Mouse (Mus musculus) heart, adult 11 months (tissue): ENCODE measurements around the gene Abhd2.
"Not testable (repeated sequence)": the region's sequence is repeated elsewhere in the genome, so short reads cannot be mapped to it uniquely, and the experiment has no call there.

Source experiments
- DNase-seq: peaks from one replicate; pipeline ENCODE4 v3.0.0; 2022

The Abhd2 gene

DNA sequence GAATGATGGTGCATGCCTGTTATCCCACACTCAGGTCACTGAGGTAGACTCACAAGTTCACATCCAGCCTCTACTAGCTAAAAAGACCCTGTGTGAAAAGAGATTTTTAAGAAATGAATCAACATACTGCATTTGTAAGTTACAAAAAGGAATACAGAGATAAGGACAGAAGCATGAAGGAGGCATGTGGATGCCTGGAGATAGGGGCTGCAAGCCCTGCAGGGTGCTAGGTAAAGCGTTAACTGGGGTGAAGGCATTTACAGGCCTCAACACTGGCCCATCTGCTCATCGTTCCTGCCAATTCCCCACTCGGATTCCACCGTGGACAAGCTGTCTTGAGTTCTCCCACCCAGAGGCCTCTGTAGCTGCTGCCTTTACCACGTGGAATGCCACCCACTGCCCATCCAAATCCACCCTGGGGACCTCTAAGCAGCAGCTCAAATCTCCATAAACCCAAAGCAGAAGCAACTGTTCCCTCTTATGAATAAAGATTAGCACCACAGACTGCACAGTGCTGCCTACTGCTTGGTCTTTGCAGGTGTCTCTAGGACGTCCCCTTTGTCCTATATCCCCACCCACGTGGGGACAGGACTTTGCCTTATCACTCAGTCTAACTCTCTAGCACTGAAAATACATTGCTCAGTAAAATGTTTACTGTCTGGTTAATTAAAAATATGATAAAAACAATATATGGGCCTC, 5.2 kb upstream of the Abhd2 start:
- no peak for DNase-seq

DNA sequence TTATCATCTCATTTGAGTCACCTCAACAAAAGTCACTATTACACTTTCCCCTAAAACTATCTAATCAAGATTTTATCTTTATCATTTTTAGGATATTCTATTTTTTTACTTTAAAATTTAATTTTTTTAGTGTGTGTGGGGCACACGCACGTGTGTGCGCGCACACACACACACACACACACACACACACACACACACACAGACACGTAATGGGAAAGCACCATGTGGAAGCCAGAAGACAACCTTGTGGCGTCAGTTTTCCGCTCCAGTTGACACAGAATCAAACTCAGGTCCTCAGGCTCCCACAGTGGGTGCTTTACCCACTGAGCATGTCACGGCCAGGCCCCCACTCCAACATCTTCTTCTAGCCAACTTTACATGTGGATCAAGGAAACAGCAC, 4.1 kb upstream of the Abhd2 start:
- DNase-seq = no peak

DNA sequence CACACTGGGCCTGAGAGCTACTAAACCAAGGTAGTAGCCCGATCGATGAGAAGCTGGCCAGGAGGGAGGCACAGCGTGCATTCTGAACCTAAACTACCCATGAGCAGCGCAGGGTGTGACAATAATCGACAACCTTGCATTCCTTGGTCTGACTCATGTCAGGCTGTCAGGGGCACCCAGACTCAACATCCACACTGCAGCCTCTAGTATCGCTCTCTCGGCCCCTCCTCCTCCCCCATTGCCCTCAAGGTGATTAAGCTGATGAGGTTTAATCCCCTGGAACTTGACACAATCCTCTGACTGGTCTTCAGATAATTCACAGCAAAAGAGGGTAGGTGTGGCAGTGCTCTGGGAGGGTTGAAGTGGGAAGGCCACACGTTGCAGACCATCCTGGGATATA, 3.6 kb upstream of the Abhd2 start:
- no peak for DNase-seq

DNA sequence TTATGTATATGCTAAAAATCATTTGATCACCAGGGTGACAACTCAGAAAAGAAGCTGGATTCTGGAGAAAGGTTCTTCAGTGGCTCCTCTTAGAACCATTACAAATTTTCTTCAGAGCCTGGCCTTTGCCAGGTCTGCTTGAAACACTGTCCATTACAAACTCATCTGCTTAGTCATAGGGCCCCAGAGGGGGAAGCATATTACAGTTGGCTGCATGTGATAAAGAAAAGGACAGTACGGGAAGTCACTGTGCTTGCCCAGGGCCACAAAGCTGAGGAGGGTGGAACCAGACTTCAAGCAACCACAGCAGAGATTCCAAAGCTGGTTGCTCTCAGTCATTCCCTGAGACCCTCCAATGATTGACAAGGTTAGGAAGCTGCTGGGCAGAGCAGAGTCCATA, 3.1 kb upstream of the Abhd2 start:
- peak; percentile 92 for DNase-seq

DNA sequence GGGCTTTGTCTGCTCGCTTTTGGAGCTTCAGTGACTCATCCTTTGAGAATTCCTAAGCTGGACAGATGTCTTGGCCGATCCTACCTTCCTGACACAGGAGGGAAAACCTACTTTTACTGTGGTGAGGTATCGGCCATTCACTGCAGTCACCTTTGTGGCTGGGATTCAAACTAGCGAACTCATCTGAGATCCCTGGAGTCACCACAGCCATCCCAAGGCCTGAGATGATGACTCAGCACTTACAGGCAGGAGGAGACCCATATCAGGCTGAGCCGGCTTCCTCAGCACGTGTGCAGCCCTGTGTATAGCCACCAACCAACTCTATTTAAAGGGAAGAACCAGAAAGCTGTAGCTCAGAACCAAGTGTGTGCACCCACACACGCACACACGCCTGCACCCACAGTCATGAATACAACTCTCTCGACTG, 2.0 kb upstream of the Abhd2 start:
- DNase-seq = peak; percentile 87

DNA sequence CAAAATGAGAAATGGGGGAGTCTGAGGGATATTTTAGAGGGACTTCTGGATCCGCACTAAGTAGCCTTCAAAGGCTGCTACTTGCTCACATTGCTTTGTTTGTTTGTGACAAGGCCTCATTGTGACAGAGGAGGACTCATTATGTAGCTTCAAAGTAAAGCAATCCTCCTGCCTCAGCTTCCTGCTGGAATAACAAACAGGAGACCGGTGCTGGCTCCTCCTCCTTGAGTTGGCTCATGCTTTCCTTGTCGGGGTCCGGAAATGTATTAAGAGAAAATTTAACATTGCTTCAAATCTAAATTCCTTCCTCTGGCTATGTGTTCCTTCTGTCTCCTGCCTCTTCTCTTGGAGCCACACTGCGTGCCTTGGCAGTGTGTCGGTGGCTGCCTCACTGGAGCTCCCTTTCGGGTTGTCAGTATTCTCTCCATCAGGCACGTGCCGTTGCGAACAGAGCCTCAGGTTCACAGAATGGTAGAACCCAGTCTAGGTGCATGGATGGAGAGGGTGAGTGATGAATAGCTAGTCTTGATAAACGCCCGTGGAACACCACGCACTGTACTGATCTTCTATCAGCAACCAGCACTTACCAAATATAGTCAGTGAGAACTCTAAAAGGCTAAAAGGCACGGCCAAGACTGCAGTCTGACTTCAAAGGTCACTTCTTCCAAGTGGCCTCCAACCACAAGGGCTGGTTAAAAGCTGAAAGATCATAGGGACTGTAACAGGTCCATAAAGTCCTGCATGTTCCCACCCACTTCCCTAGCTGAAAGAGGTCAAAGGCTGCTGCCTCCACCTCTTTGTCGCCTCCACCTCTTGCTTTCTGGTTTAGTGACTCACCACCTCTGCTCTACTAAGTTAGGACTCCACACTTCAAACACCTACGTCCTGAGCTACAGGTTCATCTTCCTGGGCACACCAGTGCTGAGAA, 874 bp upstream of the Abhd2 start:
- peak; percentile 84 for DNase-seq

DNA sequence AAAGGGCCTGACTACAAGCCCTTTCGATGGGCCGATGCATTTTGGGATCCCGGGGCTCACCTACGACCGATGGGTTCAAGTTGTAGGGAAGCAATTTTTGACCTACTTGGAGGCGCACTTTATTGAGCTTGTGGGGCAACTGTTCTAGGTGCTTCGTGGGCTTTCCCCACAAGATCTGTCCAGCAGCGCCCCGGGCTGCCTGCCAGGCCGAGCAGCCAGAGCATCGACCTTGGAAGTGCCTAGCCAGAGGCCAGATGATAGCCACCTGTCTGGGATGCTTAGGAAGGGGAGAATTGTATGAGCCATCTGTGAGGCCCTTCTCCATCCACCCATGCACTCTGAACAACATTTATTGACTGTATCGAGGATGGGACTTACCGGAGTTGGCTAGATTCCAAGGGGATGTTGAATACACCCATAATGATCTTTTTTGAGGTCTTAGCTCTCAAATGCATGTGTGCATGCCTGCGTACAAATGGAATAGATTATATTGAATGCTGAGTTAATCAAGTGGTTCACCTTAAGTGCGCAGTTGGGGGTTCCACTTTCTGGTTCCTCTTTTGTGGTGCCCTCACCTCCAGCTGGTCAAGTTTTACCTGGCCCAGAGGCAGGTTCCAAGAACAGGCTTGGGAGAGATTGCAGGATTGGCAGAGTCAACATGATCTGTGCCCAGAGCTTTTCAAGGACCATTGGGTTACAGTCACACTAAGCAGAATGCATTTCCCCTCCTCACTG, 906 bp downstream of the Abhd2 start:
- DNase-seq = peak; percentile 95

DNA sequence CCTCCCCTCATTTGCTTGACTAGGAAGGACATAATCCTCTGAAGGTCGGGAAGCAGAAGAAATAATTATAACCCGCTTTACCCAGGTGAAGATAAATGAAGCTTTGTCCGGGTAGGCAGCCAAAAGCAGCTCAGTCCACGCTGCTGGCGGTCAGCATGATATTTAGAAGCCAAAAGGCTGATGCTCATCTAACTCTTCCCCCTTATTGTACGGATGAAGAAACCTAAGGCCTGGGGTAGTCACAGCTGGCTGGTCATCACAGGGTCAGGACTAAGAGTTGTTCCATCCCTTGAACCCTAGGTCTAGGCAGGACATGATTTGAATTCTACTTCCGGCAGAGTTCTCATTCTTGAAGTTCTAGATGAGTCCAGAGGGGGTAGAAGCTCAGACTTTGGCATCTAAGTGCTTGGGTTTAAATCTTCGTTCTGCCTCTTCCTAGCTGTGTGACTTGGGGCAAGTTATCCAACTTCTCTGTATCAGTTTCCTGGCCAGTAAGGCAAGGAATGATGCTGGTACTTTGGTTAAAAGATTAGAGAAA, 1.5 kb downstream of the Abhd2 start:
- DNase-seq = peak; percentile 89

DNA sequence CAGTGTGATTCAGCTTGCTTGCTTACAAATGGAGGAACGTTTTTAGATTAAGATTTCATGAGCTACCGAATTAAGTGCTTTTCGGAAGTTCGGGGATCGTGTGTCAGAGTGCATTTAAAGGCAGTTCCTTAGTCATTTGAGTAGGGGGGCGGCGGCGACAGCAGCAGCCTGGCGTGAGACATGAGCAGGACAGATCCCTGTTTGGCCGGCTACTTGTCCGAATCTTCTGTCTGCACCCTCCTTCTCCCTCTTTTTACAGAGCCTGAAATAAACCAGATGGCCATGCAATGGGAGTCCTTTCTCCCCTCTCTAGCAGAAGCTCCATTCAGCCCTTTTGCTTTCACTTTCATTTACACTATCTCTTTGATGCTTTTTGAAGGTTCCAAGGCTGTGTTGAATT, 2.3 kb downstream of the Abhd2 start:
- DNase-seq = peak; percentile 96

DNA sequence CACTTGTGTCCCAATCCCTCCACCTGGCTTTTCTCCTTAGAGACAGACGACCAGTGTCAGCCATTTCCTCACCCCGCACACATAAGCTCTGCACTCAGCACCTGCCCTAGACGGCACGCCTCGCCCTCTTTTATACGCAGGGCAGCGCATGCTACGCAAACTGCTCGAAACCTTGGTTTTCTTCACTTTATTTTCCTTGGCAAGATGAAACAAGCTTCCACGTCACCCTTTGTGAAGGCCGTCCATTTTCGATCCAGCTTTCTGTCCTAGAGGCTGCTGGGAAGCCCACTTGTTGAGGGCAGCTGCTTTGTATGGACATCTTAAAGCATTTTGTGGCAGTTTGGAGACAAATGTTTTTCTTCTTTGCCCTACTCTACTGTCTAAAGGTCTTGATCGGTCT, 5.4 kb downstream of the Abhd2 start:
- DNase-seq = peak; percentile 72

DNA sequence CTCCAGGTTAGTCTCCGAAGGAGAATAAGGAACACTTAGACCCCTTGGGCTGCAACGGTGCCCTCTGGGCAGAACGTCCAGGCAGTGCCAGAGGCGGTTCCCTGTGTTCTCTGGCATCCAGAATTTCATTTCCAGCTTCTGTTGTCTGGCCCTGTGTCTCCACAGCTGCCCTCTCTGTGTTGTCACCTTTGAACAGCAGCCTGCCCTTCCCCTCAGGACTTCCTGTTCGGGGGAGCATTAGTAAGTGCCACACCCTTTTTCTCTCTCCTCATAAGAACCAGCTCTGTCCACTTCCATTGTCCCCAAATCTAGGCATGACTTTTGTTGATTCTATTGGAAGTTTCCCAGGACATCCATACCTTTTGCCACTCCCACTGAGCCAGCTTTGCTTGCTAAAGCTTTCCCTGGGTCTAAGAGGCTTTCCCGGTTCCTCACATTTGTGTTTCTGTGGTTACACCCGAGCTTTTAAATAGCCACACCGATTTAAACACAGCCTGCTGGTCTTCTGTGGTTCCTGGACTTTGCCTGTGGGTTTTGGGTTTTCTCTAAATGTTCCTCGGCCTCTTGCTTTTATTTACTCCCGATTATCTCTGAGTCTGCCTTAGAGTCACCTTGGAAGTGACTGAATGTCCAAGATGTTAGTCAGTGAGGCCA, 6.5 kb downstream of the Abhd2 start:
- peak; percentile 96 for DNase-seq

DNA sequence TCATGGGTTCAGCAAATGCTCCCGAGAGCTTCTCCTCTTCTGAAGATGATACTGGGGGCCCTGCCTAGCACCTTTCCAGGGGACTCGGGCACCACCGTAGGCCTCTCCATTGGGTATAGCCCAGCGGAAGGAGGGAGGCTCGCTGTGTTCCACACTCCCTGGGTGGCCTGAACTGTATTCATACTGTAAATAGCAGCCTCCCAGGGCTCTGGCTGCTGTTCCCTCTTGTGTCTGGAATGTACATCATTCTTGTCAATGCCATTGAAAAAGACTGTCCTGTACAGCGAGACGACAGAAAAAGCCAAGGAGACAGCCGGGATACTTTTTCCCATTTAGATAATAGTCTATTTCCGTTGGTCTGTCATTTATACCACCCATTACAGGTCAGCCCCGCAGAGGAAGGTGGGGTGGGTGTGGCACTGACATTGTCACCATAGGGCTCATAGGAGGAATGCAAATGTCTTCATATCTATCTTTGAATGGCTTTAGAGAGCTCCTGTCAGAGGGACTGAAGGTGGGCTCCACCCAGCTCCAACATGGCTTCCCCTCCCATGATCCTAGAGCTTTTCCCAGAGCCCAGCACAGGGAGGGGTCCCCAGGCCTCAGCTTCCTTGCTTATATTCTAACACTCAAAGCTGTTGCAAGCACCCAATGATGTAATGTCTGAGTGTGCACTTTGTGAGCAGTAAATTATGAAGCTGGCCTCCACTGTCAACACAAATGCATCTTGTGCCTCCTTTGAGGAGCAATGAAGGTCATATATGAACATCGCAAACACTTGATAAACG, 10.1 kb downstream of the Abhd2 start:
- no peak for DNase-seq

DNA sequence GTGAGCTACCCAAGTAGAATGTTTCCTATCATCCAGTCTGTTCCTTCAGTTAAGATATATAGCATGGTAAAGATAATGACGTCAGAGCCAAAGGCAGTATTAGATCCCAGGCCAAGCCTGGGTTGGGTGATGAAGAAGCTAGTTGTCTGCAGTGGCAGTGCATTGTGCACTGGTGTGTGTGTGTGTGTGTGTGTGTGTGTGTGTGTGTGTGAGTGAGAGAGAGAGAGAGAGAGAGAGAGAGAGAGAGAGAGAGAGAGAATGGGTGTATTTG, 10.6 kb downstream of the Abhd2 start:
- not testable (repeated sequence) for DNase-seq

DNA sequence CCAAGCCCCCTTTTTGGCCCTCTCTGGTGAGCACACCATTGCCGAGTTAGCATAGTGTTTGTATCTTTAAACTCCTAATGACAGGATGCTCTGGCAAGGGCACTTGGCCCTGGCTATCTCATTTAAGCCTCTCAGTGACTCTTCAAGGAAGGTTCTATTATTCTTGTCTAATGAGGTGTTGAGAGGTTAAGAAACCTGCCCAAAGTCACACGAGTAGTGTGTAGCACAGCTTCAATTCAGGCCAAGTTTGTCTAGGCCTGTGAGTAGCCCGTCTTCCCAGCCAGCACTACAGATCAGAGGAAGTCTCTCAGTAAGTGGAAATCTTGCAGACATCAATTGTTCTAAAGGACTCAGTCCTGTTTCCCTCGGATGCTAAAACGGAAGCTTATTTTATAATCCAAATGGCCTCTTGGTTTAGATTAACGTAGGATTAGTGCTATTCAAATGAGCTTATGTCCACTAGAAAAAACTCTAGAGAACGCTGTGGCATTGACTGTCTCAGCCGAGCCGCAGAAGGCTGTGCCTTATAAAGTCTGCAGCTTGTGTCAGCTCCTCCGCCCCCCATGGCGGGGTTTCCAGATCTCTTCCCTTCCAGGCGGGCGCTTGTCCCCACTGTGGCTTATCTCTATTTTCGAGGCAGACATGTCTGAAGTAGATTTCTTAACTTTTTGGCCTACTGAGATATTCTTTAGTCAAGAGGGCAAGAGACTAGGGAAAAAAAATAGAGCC, 11.3 kb downstream of the Abhd2 start:
- DNase-seq = peak; percentile 81

DNA sequence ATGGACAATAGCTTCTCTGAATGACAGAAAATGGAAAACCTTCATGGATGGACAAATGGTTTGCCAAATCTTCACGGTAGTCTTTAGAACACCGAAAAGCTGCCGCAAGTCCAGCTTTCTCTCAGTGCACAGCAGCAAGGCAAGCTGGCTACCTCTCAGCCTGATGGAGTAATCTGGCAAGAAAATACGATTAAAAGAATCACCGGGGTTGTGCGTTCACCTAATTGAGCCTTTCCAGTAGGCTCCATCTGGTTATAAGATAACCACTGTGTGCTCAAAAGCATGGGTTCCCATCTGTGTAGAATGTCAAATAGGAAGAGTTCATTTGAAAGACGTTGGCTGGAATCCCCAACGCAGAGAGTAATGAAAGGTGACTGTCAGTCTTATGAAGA, 11.9 kb downstream of the Abhd2 start:
- peak; percentile 80 for DNase-seq

DNA sequence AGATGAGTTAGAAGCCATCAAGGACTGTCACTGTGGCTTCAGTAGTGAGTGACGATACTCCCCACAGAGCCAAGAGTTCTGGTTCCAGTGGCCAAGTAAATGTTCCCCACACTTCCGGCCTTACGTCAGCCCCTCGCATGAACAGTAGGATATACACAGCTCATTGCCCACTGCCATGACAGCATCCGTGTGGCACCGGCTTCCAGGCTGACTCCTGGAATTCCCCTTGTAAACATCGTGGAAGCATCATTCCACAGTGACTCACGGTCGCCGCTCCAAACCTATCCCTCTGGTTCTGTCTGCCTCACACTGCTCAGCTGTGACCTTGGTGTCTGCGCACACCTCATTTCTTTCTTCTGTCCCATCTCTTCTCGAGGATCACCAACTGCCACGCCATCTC, 12.4 kb downstream of the Abhd2 start:
- no peak for DNase-seq

DNA sequence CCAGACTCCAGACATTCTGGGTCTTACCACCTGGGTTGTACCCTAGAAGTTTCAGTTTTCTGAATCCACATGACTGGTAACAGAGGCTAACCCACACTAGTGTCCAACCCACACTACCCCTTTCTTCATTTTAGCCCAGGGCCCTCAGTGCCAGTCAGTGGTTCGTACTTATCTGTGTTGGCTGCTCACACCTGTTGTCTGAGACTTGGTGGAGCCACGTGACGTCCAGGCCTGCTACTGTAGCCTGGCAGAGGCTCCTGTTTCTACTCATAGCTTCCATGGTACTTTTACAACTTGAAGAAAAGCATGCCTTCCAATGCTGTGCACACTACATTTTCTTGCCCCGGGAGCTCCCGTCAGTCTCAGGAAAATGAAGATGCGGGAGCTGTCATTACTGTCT, 14.2 kb downstream of the Abhd2 start:
- no peak for DNase-seq

DNA sequence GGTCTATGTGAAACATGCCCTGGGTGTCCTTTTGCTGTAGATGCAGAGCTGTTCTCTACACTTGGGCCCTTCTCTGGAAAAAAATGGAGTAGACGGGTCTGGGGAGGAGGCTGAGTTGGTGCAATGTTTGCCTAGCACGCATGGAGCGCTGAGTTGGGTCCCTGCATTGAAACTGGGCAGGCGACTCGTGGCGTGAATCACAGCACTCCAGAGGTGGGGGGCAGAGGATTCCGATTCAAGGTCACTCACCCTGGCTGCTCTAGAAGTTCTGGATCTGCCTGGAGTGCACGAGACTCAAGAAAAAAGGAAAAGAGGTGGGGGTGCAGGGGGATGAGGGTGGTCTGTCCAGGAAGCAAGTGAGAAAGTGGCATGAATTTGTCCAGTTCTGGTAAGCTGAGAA, 14.9 kb downstream of the Abhd2 start:
- no peak for DNase-seq

DNA sequence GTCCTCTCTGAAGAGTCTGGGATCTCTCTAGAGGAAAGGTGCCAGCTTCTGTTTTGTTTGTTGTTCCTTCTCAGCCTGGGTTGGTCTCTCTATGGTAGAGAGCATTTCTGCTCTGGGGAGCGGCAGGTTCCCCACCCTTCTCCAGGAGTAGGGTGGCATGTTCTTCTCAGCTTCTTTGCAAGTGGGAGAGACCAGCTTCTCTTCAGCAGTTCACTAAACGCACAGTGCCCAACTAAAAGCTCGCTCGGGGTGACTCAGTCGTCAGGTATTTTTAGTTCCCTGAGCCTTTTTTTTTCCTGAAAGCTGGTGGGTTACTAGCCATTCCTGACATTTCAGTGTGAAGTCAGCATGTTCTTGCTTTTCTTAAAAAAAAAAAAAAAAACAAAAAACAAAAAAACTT, 15.4 kb downstream of the Abhd2 start:
- DNase-seq = no peak

DNA sequence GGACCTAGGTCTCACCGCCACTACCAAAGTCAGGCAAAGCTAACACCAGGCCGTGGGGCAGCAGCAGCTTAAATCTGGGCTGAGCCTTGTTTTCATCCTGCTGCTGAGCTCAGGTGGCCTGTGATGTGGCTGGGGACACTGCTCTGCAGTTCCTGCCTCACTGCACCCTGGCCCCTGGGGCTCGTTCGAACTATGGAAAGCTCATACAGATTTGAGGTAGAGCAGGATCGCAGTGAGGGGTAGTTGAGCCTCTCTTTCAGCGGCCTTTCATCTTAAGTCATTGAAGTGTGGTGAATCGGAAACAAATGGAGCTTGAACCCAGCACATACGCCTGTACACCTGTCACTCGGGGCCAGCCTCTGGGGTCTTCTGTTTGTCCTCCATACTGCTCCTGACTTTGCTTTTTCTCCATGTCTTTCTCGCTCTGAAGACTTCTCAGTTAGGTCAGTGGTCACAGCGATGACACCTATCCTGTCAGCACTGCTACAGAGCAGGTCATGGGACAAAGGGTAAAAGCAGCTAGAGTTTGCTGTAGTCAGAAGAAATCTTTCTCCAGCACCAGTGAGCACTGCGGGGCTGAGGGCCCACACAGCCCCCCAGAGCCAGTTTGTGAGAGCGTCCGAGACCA, 20.7 kb downstream of the Abhd2 start:
- DNase-seq = no peak

DNA sequence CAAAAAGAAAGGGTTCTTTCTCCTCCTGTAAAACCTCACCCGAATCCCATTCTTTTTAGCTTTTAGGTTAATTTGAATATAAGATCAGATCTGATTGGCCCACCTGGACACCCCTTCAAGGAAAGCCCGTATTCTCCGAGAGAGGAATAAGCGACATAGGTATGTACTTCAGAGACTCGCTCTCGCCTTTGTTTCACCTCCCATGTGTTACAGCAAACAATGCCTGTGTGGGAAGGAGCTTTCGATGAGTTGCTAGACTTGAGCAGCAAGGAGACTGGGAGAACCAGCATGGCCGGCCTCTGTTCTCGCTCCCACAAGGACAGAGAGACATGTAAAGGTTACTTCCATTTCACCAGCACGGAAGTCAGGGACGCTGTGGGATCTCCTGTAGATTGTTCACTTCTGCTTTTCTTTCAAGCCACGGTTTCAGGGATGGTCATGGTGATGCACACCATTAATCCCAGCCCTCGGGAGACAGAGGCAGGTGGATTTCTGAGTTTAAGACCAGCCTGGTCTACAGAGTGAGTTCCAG, 21.5 kb downstream of the Abhd2 start:
- DNase-seq = no peak
